Mouse (Mus musculus): ENCODE results near the gene 4930558K02Rik.

DNA sequence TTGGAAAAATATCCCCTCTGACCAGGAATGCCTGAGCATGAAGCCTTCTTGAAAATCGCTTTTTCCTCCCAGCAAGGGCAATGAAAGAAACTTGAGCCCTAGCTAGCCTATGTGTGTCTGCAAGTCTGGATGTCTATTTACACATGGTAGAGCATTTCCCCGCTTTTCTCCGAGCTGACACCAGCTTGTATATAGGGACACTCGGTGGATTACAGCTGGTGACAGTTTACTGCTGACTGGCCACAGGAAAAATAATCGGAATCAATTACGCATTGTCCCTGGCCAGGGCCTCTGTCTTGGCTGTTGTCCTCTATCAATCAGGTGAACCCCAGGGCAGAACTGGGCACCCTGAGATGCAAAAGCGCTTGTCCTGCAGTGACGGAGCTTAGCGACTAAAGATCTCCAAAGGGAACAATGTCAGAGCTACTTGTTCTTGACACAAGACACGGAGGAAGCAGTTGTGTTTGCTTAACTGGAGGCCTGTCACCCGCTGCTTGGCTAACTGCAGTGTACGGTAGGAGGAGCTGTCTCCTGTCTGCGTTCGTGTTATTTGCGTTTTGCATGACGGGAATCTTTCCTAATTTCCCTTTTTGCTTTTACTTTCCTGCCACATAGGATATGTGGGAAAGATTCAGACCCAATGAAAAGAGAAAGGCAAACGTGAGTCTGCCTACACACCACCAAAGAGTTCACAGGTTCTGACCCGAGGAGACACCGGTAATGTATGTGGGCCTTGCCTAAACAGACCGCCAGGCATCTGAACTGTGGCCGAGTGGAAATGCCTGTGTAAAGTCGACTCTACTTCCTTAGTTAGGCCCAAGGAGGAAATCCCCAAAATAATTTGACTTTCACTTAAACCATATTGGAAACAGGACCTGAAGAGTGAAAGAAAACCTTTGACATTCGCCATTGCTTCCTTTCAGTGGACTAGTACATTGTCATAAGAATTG lies 25.7 kb upstream of the 4930558K02Rik start:
- TF ChIP-seq CTCF (IDR thresholded peaks at IDR 0.05; ENCODE audit: low read depth, low read length), result peak; percentile 79
- TF ChIP-seq POLR2A (IDR thresholded peaks at IDR 0.05; ENCODE audit: extremely low read depth, insufficient read depth, low read length), result no peak

Measured in liver, adult 2 months (tissue).